Mouse (Mus musculus) kidney, adult 2 months (tissue): Measurements from ENCODE around the gene Cdyl2.

Experiments
- CTCF ChIP-seq: fragments of 200-500 bp; conservative IDR thresholded peaks from 2 replicates; pipeline ENCODE4 v1.5.1; 2011; ENCODE audit warnings: low read depth, mild to moderate bottlenecking, control low read depth, low read length, moderate library complexity, mixed read lengths; ENCODE audit not compliant: insufficient read depth, insufficient read length
- POLR2A ChIP-seq: fragments of 200-500 bp; IDR thresholded peaks from one replicate; pipeline ENCODE4 v1.6.1; 2011; ENCODE audit warnings: low read depth, low read length, control low read depth

DNA sequence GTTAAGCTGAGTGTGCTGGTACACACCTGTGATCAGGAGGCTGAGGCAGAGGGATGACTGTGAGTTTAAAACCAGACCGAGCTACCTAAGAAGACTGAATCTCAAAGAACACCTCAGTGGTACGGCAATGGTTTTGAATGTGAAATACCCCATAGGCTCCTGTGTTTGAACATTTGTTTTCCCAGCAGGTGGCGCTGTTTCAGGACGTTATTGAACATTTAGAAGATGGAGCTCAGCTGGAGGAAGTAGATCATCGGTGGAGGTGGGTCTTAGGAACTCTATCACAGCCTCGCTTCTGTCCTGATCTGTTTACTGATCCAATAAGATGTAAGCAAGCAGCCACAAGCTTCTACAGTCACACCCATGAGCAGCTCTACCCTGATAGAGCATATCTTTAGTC, 199.7 kb downstream of the Cdyl2 start:
- no peak for TF ChIP-seq CTCF
- TF ChIP-seq POLR2A, result no peak
